Mouse (Mus musculus): ENCODE results near the gene Syngr4.

DNA sequence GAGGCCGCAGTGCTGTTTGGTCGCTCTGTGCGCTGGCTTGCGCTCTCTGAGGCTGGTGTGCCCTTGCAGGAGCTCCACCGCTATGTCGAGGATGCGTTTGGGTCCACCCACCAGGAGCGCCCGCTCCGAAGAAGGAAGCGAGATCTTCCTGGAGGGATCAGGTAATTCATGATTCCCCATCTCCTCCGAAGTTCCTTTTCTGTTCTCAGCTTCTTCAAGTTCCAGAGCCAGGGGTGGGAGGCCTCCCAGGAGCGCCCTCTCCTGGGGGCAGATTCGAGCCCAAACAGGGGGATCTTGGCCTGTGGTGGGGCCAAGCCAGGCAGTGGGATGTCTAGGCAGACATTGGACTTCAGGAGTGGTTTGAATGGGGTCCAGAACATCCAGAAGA is 27.9 kb upstream of the Syngr4 start:
- TF ChIP-seq CTCF (conservative IDR thresholded peaks at IDR 0.05; ENCODE audit: insufficient read depth, insufficient read length, low read depth, low read length) (no peak; the same call in 1 of the 2 replicates), POLR2A (IDR thresholded peaks at IDR 0.05; ENCODE audit: low read depth, low read length) (no peak)
